Mouse (Mus musculus): ENCODE data around the gene Sod3. TPM values are rescaled to one million over a fixed set of nuclear protein-coding genes. Genes with fewer than 3 reads are reported as not detected.

Sod3 gene
- polyA plus RNA-seq, 2 experiments = 2.8 to 4.8 TPM

DNA sequence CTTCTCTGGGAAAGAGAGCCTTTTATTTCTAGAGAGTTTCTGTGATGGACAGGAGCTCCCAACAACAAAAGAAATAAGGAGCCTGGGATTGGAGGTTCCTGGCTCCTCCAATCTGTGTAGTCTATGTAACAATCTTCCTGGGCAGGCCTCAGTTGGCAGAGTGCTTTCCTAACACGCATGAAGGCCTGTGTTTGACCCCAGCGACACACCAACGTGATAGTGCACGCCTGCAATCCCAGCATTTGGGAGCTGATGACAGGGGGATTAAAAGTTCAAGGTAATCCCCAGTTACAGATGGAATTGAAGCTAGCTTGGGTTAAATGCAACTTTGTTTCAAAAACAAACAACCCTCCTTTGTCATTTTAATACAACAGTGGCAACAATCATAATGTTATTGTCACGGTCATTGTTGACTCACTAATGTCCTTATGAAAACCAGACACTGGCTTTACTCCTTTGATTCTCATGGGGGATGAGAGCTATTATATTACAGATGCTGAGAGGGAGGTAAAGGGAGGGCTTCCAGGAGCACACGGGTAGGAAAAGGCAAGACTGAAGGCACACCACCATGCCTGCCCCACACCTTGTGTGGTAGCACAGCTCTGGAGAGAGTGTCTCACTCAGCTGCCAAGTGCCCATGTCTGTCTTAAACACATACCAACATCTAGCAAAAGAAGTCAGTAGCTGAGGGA lies 669 bp upstream of the Sod3 start:
- DNase-seq (ENCODE audit: low read depth in 3 of 3, low spot score in 3 of 3) (no peak), ATAC-seq (ENCODE audit: insufficient read depth) (no peak)
- H3K4me1 ChIP-seq (replicated peaks; ENCODE audit: control insufficient read depth in 2 of 2, insufficient read depth in 2 of 2, low read length in 1 of 2) = peaks cover 0 to 4% of the 10 kb centered on the region in 2 experiments; a peak in 1 of 4 replicates
- TF ChIP-seq CTCF (IDR thresholded peaks at IDR 0.05; ENCODE audit: low read depth) = no peak
- TF ChIP-seq EP300 (IDR thresholded peaks at IDR 0.05; ENCODE audit: low read depth) = no peak
- H3K27ac ChIP-seq = no peak overlapping the region
- WGBS (ENCODE audit: insufficient replicate concordance) = 55% methylated on average over 6 of the region's 6 CpGs
- no peak overlapping the region for H3K4me3 ChIP-seq (ENCODE audit: insufficient read depth in 1 of 2, low read depth in 2 of 2, low read length in 2 of 2)
- no peaks in the 10 kb centered on the region for H3K36me3 ChIP-seq (replicated peaks; ENCODE audit: control insufficient read depth, insufficient read depth, low read depth)
- no peaks in the 10 kb centered on the region for H3K9me3 ChIP-seq (ENCODE audit: control insufficient read depth, low read length)
- H3K9ac ChIP-seq (replicated peaks) = no peak overlapping the region
- H3K4me2 ChIP-seq (ENCODE audit: low read depth) = no peak overlapping the region
- no peaks in the 10 kb centered on the region for H3K27me3 ChIP-seq (ENCODE audit: control insufficient read depth, insufficient read depth, low read length)

DNA sequence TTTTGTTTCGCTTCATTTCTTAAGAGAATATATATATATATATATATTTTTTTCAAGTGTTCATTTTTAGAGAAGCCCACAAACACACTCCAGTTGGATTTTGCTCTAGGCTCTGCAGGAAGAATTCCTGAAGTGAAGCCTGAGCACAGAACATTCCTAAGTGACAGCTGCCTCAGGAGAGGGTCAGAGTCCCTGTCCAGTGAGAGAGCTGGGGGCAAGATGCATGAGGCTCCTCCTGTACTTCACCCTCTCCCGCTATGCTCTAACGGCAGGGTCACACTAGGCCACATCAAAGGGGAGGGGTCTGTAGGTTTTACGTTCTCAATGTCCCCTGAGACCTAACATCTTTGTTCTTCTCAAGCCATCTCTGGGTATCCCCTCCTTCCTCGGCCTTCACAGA lies 930 bp downstream of the Sod3 start:
- DNase-seq (ENCODE audit: low read depth in 3 of 3, low spot score in 3 of 3) (no peak), ATAC-seq (ENCODE audit: insufficient read depth) (no peak)
- Histone ChIP-seq H3K4me1 (replicated peaks; ENCODE audit: control insufficient read depth in 2 of 2, insufficient read depth in 2 of 2, low read length in 1 of 2) (peaks cover 0 to 4% of the 10 kb centered on the region in 2 experiments; a peak in 1 of 4 replicates), H3K27me3 (ENCODE audit: control insufficient read depth, insufficient read depth, low read length) (no peaks in the 10 kb centered on the region), H3K9ac (replicated peaks) (no peak overlapping the region), H3K36me3 (replicated peaks; ENCODE audit: control insufficient read depth, insufficient read depth, low read depth) (no peaks in the 10 kb centered on the region), H3K4me2 (ENCODE audit: low read depth) (no peak overlapping the region), H3K9me3 (ENCODE audit: control insufficient read depth, low read length) (no peaks in the 10 kb centered on the region), H3K27ac (no peak overlapping the region), H3K4me3 (ENCODE audit: insufficient read depth in 1 of 2, low read depth in 2 of 2, low read length in 2 of 2) (no peak overlapping the region)
- TF ChIP-seq CTCF (IDR thresholded peaks at IDR 0.05; ENCODE audit: low read depth) = no peak
- TF ChIP-seq EP300 (IDR thresholded peaks at IDR 0.05; ENCODE audit: low read depth) = no peak
- 62% methylated on average over 5 of the region's 5 CpGs for WGBS (ENCODE audit: insufficient replicate concordance)

DNA sequence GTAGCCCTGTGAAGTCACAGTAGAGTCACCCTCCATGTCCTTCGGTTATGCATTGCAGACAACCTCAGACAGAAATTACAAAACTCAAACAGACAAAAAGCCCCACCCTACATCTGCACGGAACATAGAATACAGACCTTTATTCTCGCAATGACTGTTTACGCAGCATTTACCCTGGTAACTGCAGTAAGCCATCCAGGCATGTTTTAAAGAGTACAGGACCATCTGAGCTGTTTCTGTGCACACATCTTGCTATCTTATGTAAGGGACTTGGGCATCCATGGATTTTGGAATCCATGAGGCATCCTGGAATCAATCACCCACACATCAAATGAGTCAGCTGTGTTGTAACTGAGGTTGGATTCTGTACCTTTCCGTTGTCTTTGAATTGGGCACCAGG lies 2.3 kb downstream of the Sod3 start:
- Histone ChIP-seq H3K36me3 (replicated peaks; ENCODE audit: control insufficient read depth, insufficient read depth, low read depth) (no peaks in the 10 kb centered on the region), H3K4me3 (ENCODE audit: insufficient read depth in 1 of 2, low read depth in 2 of 2, low read length in 2 of 2) (no peak overlapping the region), H3K4me2 (ENCODE audit: low read depth) (no peak overlapping the region), H3K27me3 (ENCODE audit: control insufficient read depth, insufficient read depth, low read length) (no peaks in the 10 kb centered on the region), H3K4me1 (replicated peaks; ENCODE audit: control insufficient read depth in 2 of 2, insufficient read depth in 2 of 2, low read length in 1 of 2) (no peaks in the 10 kb centered on the region), H3K27ac (no peak overlapping the region), H3K9me3 (ENCODE audit: control insufficient read depth, low read length) (no peaks in the 10 kb centered on the region), H3K9ac (replicated peaks) (no peak overlapping the region)
- WGBS (ENCODE audit: insufficient replicate concordance) = 69% methylated on average over 5 of the region's 5 CpGs
- no peak for ATAC-seq (ENCODE audit: insufficient read depth)
- DNase-seq (ENCODE audit: low read depth in 3 of 3, low spot score in 3 of 3) = no peak
- TF ChIP-seq CTCF (IDR thresholded peaks at IDR 0.05; ENCODE audit: low read depth) (no peak), EP300 (IDR thresholded peaks at IDR 0.05; ENCODE audit: low read depth) (no peak)

DNA sequence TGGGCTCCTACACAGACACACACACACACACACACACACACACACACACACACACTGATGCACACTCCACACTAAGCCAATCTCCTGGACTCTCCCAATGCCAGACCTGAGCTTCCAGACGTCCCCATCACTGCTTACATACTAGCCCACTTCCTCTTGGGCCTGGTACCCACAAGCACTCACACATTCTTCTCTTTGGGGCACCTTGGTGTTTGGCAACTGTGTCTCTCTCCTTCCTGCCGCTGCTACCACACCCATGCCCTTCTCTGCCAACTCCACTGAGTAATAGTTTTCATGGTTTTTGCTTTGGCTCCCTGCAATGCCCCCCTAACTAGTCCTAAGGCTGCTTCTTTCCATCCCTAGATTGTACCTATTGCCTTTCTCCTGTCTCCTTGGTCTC lies 3.1 kb downstream of the Sod3 start:
- Histone ChIP-seq H3K27ac (no peak overlapping the region), H3K9ac (replicated peaks) (no peak overlapping the region), H3K9me3 (ENCODE audit: control insufficient read depth, low read length) (no peaks in the 10 kb centered on the region), H3K4me3 (ENCODE audit: insufficient read depth in 1 of 2, low read depth in 2 of 2, low read length in 2 of 2) (no peak overlapping the region), H3K4me1 (replicated peaks; ENCODE audit: control insufficient read depth in 2 of 2, insufficient read depth in 2 of 2, low read length in 1 of 2) (no peaks in the 10 kb centered on the region), H3K36me3 (replicated peaks; ENCODE audit: control insufficient read depth, insufficient read depth, low read depth) (no peaks in the 10 kb centered on the region), H3K4me2 (ENCODE audit: low read depth) (no peak overlapping the region), H3K27me3 (ENCODE audit: control insufficient read depth, insufficient read depth, low read length) (no peaks in the 10 kb centered on the region)
- WGBS (ENCODE audit: insufficient replicate concordance) = 40% methylated on average over 2 of the region's 2 CpGs
- no peak for ATAC-seq (ENCODE audit: insufficient read depth)
- DNase-seq (ENCODE audit: low read depth in 3 of 3, low spot score in 3 of 3) = no peak
- no peak for TF ChIP-seq EP300 (IDR thresholded peaks at IDR 0.05; ENCODE audit: low read depth)
- no peak for TF ChIP-seq CTCF (IDR thresholded peaks at IDR 0.05; ENCODE audit: low read depth)

DNA sequence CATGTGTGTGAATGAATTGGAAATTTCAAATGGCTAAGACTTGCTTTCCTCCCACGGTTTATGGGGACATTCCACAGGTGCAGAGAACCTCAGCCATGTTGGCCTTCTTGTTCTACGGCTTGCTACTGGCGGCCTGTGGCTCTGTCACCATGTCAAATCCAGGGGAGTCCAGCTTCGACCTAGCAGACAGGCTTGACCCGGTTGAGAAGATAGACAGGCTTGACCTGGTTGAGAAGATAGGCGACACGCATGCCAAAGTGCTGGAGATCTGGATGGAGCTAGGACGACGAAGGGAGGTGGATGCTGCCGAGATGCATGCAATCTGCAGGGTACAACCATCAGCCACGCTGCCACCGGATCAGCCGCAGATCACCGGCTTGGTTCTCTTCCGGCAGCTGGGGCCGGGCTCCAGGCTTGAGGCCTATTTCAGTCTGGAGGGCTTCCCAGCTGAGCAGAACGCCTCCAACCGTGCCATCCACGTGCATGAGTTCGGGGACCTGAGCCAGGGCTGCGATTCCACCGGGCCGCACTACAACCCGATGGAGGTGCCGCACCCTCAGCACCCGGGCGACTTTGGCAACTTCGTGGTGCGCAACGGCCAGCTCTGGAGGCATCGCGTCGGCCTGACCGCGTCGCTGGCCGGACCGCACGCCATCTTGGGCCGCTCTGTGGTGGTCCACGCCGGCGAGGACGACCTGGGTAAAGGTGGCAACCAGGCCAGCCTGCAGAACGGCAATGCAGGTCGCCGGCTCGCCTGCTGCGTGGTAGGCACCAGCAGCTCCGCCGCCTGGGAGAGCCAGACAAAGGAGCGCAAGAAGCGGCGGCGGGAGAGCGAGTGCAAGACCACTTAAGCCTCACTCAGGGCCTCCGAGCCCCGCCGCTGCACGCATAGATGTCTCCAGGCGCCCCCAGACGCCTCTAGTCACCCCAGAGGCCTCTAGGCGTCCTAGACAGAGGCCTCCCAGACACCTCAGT lies 4.6 kb downstream of the Sod3 start:
- no peak for TF ChIP-seq EP300 (IDR thresholded peaks at IDR 0.05; ENCODE audit: low read depth)
- Histone ChIP-seq H3K36me3 (replicated peaks; ENCODE audit: control insufficient read depth, insufficient read depth, low read depth) (no peaks in the 10 kb centered on the region), H3K27me3 (ENCODE audit: control insufficient read depth, insufficient read depth, low read length) (no peaks in the 10 kb centered on the region), H3K9ac (replicated peaks) (no peak overlapping the region), H3K4me3 (ENCODE audit: insufficient read depth in 1 of 2, low read depth in 2 of 2, low read length in 2 of 2) (no peak overlapping the region), H3K4me2 (ENCODE audit: low read depth) (no peak overlapping the region), H3K4me1 (replicated peaks; ENCODE audit: control insufficient read depth in 2 of 2, insufficient read depth in 2 of 2, low read length in 1 of 2) (no peaks in the 10 kb centered on the region), H3K9me3 (ENCODE audit: control insufficient read depth, low read length) (no peaks in the 10 kb centered on the region), H3K27ac (no peak overlapping the region)
- no peak for DNase-seq (ENCODE audit: low read depth in 3 of 3, low spot score in 3 of 3)
- 38% methylated on average over 63 of the region's 63 CpGs for WGBS (ENCODE audit: insufficient replicate concordance)
- ATAC-seq (ENCODE audit: insufficient read depth) = no peak

Data from liver, embryonic 14.5 days (tissue).